Mouse (Mus musculus): Measurements from ENCODE around the gene Pxn.

DNA sequence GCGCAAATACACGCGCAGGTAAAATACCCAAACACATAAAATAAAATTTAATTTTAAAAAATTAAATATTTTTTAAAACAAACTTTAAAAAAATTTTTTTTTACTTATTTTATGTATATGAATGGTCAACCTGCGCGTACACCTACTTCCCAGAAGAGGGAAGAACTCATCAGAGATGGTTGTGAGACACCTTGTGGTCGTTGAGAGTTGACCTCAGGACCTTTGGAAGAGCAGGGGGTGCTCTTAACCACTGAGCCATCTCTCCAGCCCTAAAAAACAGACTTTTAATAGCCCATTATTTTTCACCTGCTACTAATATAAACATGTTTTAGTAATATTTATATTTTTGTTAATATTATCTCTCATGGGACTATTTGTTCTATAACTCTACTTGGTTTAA, 23.1 kb upstream of the Pxn start:
- TF ChIP-seq CTCF (IDR thresholded peaks at IDR 0.05; ENCODE audit: borderline replicate concordance, extremely low read depth, insufficient read depth, insufficient read length) = no peak
- TF ChIP-seq POLR2A (IDR thresholded peaks at IDR 0.05; ENCODE audit: borderline replicate concordance, extremely low read depth, insufficient read depth, insufficient read length, poor library complexity, severe bottlenecking) = no peak
